Mouse (Mus musculus) spleen, adult 2 months (tissue): ENCODE results near the gene D6Ertd527e.

Source experiments
- CTCF ChIP-seq: fragments of 200-500 bp; IDR thresholded peaks from 2 replicates; pipeline ENCODE4 v1.5.1; 2011; ENCODE audit warnings: mild to moderate bottlenecking, inconsistent platforms; ENCODE audit not compliant: insufficient read depth, insufficient read length, insufficient replicate concordance; ENCODE audit errors: extremely low read depth
- POLR2A ChIP-seq: fragments of 200-500 bp; IDR thresholded peaks from 2 replicates; pipeline ENCODE4 v1.6.1; 2011; ENCODE audit warnings: low read depth, low read length, inconsistent platforms

DNA sequence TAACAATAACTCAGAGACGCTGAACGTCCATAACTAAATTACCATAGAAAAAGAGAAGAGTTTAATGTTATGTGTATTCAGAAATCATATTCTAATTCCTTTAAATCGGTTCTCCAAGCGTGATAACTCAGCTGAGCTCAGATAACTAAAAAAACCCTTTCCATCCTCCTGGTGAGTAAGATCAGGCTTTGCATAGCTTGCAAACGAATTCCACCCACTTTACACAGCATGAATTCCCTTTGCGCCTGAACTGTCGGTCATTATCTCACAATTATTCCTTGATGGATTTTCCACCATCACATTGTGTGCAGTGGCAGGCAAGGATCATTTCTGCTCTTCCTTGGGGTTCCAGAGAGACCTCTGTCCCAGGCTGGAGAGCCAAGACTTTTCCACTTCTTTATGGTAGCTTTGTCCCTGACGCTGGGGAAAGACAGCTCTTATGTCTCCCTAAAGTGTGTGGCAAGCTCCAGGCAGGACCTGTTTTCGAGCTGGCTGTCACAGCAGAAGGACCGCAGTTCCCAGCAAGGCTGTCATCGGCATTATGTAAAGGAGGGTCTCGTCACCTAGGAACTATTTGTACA, 29.5 kb downstream of the D6Ertd527e start:
- no peak for TF ChIP-seq POLR2A
- no peak for TF ChIP-seq CTCF
